Mouse (Mus musculus): ENCODE measurements around the gene Zfp994.
"Not testable (repeated sequence)": the region's sequence is repeated elsewhere in the genome, so short reads cannot be mapped to it uniquely, and the experiment has no call there.

The Zfp994 gene

DNA sequence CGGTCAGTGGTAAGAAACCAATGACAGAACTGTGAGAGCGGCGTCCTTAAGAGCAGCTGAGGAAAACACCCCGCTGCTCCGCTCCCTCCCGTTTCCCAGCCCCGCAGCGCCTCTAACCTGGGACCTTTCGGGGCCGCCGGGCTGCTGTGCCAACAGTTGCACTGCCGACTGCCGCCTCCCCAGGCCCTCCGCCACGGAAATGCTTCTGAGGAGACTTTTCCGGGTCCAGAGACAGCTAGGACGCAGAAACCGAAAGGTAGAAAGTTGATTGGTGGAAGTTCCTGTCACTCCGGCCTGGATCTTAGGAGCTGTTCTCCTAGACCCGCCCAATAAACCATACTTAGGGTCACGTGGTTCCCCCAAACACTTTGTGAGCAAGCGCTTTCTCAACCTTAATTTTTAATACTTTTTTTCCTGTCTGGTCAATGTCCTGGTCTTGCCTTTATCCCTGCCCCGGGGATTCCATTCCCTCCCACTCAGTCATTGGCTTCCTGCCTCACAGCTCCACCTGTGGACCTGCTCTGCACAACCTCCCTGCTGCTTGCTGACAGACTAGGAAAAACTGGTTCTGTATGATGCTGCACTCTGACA, at the start of gene Zfp994:
Gene Zfp994, minus strand, starts transcription at position 195 of the 591 bp plus-strand sequence.
- peak; percentile 93 for DNase-seq (ENCODE audit: low spot score)

DNA sequence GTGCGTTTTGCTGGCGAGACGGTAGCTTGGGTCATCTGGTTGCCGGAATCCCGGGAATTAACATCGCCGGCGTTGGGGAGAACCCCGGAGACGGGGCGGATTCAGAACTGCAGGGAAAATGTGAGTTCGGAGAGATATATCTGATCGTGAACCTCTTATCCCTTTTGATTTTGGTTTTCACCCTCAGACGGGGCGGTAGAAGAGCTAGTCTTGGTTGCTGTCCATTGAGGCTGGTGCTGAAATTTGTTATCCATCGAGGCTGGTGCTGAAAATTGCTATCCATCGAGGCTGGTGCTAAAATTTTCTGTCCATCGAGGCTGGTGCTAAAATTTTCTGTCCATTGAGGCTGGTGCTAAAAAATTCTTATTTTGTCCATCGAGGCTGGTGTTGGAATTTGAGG, 5.3 kb upstream of the Zfp994 start:
- not testable (repeated sequence) for DNase-seq (ENCODE audit: low spot score)

DNA sequence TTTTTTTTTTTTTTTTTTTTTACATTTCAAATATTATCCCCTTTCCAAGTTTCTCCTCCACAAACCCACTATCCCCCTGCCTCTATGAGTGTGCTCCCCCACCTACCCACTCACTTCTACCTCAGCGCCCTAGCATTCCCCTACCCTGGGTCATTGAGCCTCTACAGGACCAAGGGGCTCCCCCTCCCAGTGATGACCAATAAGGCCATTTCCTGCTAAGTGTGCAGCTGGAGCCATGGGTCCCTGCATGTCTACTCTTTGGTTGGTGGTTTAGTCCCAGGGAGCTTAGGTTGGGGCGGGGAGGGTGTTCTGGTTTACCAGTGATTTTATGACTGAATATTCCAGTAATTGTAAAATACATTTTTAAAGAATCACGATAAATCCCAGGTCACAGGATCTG, 401 bp downstream of the Zfp994 start:
- DNase-seq (ENCODE audit: low spot score): not testable (repeated sequence)

DNA sequence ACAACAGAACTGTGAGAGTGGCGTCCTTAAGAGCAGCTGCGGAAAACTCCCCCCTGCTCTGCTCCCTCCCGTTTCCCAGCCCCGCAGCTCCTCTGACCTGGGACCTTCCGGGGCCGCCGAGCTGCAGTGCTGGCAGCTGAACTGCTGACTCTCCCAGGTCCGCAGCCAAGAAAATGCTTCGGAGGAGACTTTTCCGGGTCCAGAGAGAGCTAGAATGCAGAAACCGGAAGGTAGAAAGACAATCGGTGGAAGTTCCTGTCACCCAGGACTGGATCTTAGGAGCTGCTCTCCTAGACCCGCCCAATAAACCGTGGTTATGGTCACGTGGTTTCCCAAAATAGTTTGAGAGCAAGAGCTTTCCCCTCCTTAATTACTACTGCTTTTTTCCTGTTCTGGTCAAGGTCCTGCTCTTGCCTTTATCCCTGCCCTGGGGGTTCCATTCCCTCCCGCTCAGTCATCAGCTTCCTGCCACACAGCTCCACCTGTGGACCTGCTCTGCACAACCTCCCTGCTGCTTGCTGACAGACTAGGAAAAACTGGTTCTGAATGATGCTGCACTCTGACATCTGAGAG, 59.6 kb downstream of the Zfp994 start, which contains the start of gene Zfp947:
Gene Zfp947, minus strand, starts transcription at position 469 of the 573 bp plus-strand sequence.
- DNase-seq (ENCODE audit: low spot score): peak; percentile 5

DNA sequence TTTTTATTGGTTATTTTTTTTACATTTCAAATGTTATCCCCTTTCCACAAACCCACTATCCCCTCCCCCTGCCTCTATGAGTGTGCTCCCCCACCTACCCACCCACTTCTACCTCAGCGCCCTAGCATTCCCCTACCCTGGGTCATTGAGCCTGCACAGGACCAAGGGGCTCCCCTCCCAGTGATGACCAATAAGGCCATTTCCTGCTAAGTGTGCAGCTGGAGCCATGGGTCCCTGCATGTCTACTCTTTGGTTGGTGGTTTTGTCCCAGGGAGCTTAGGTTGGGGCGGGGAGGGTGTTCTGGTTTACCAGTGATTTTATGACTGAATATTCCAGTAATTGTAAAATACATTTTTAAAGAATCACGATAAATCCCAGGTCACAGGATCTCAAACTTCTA, 60.1 kb downstream of the Zfp994 start:
- DNase-seq (ENCODE audit: low spot score): not testable (repeated sequence)

DNA sequence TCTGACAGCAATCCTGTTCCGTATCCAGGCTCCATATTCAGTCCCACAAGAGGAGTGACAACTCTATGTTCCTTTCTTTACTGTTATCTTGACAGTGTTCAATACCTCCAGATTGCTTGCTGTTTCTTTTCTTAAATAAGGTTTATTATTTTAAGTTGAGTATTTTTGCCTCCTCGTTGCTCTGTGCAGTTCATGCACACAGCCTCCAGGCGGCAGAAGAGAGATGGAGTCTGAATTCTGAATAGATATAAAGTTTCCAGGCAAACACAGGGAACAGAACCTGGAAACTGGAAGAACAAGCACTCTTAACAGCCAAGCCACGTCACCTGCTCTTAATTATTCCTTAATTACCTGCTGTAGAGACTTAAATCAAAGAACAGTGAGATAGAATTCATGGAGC, 71.5 kb downstream of the Zfp994 start:
- not testable (repeated sequence) for DNase-seq (ENCODE audit: low spot score)

All from c-Kit-positive CD71-positive TER-119-positive erythroid progenitor cells, embryonic 14.5 days (primary cell).